Mouse (Mus musculus): ENCODE measurements around the gene Dnajb4. TPM values are rescaled to one million over a fixed set of nuclear protein-coding genes. Genes with fewer than 3 reads are reported as not detected.

Gene Dnajb4
- polyA plus RNA-seq, 1 experiment from 2014 or later = 26.4 TPM

DNA sequence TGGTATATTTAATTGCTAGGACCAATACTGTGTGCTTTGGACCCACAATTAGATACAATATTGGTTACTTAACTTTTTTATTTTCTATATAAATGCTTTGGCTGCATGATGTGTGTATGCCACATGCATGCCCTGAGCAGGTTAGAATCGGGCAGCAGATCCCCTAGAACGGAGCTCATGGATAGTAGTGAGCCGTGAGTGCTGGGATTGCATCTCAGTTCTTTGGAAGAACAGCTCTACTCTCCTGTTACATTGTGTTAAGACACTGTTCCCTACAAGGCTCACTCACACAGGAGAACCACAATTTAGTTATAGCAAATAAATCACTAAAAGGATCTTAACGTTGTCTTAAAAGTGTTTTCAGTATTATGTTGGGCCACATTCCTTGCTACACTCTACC lies 33.2 kb upstream of the Dnajb4 start:
- no peak for DNase-seq (ENCODE audit: low spot score)
- TF ChIP-seq CTCF (IDR thresholded peaks at IDR 0.05; ENCODE audit: low read depth) (no peak), EP300 (optimal IDR thresholded peaks at IDR 0.05) (no peak)
- Histone ChIP-seq H3K4me2 (replicated peaks; ENCODE audit: low read depth) (no peak overlapping the region), H3K9me3 (ENCODE audit: control insufficient read depth, low read length) (no peaks in the 10 kb centered on the region), H3K36me3 (ENCODE audit: control insufficient read depth, insufficient read depth, low read length) (no peaks in the 10 kb centered on the region), H3K9ac (ENCODE audit: low read length) (no peak overlapping the region), H3K4me3 (ENCODE audit: low read depth, low read length) (no peak overlapping the region), H3K27me3 (ENCODE audit: control insufficient read depth, insufficient read depth, low read length) (no peaks in the 10 kb centered on the region), H3K4me1 (replicated peaks; ENCODE audit: control insufficient read depth, insufficient read depth) (no peaks in the 10 kb centered on the region), H3K27ac (replicated peaks) (no peak overlapping the region)
- WGBS = 71% methylated on average over 4 of the region's 4 CpGs
- no peak for ATAC-seq (ENCODE audit: low FRiP score, low TSS enrichment)

DNA sequence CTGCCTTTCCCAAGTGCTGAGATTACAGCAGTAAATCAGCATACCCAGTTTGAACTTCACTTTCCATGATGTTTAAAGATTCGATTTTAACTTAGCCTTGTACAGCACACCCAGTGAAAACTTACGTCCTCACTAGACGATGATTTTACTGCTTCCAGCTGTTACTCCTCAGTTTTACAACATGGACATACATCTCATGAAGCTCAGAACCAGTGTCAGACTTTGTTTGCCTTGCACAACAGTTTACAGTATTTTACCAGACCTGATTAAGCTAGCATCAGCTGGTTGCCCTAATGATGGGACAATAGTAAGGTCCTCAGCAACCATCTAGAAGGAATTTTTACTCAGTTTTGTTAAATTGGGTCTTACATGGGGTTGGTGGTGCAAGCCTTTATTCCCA lies 31.0 kb upstream of the Dnajb4 start:
- no peak for ATAC-seq (ENCODE audit: low FRiP score, low TSS enrichment)
- no peak overlapping the region for H3K9ac ChIP-seq (ENCODE audit: low read length)
- H3K36me3 ChIP-seq (ENCODE audit: control insufficient read depth, insufficient read depth, low read length) = no peaks in the 10 kb centered on the region
- no peak overlapping the region for H3K27ac ChIP-seq (replicated peaks)
- WGBS = 74% methylated on average over 3 of the region's 3 CpGs
- H3K4me2 ChIP-seq (replicated peaks; ENCODE audit: low read depth) = no peak overlapping the region
- no peak for DNase-seq (ENCODE audit: low spot score)
- no peaks in the 10 kb centered on the region for H3K9me3 ChIP-seq (ENCODE audit: control insufficient read depth, low read length)
- H3K4me1 ChIP-seq (replicated peaks; ENCODE audit: control insufficient read depth, insufficient read depth) = no peaks in the 10 kb centered on the region
- TF ChIP-seq CTCF (IDR thresholded peaks at IDR 0.05; ENCODE audit: low read depth) (no peak), EP300 (optimal IDR thresholded peaks at IDR 0.05) (no peak)
- H3K4me3 ChIP-seq (ENCODE audit: low read depth, low read length) = no peak overlapping the region
- H3K27me3 ChIP-seq (ENCODE audit: control insufficient read depth, insufficient read depth, low read length) = no peaks in the 10 kb centered on the region

DNA sequence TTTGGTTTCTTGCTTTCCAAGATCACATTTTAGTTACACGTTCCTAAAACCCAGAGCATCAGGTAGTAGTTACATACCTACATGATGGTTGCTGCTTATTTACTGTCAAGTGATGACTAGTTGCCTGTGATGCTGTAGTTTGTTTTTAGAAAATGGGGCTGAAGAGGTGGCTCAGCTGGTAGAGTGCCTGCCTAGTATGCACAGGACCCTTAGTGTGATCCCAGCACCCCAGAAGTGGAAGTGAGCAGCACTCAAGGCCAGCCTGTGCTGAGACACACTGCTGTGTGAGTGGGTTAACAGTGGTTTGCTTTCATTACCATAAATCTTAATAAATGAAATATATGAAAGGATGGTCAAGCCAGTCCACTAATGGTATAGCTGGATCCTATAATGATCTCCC lies 29.5 kb upstream of the Dnajb4 start:
- no peak overlapping the region for H3K9ac ChIP-seq (ENCODE audit: low read length)
- no peak for ATAC-seq (ENCODE audit: low FRiP score, low TSS enrichment)
- H3K9me3 ChIP-seq (ENCODE audit: control insufficient read depth, low read length) = no peaks in the 10 kb centered on the region
- TF ChIP-seq CTCF (IDR thresholded peaks at IDR 0.05; ENCODE audit: low read depth) (no peak), EP300 (optimal IDR thresholded peaks at IDR 0.05) (no peak)
- H3K36me3 ChIP-seq (ENCODE audit: control insufficient read depth, insufficient read depth, low read length) = 0 out of 2 replicates have a peak, but pooled peaks cover under 1% of the 10 kb centered on the region
- no peak for DNase-seq (ENCODE audit: low spot score)
- no peak overlapping the region for H3K4me2 ChIP-seq (replicated peaks; ENCODE audit: low read depth)
- 90% methylated on average over 1 of the region's 1 CpGs for WGBS
- H3K27ac ChIP-seq (replicated peaks) = no peak overlapping the region
- H3K4me3 ChIP-seq (ENCODE audit: low read depth, low read length) = no peak overlapping the region
- no peaks in the 10 kb centered on the region for H3K4me1 ChIP-seq (replicated peaks; ENCODE audit: control insufficient read depth, insufficient read depth)
- no peaks in the 10 kb centered on the region for H3K27me3 ChIP-seq (ENCODE audit: control insufficient read depth, insufficient read depth, low read length)

DNA sequence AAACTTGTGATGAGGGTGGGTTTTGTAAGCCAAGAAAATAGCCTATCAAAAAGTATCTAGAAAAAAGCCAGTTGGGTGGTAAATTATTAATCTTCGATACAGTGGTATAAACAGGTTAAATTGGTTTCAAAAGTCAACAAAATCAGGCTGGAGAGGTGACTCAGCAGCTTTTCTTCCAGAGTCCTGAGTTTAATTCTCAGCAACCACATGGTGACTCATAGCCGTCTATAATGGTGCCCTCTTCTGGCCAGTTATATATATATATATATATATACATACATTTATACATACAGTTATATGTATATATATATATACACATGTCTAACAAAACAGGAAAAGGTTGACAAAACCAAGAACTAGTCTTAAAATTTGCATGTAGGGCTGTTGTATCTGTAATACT lies 28.7 kb upstream of the Dnajb4 start:
- no peak overlapping the region for H3K27ac ChIP-seq (replicated peaks)
- no peaks in the 10 kb centered on the region for H3K9me3 ChIP-seq (ENCODE audit: control insufficient read depth, low read length)
- H3K36me3 ChIP-seq (ENCODE audit: control insufficient read depth, insufficient read depth, low read length) = 0 out of 2 replicates have a peak, but pooled peaks cover 3% of the 10 kb centered on the region
- ATAC-seq (ENCODE audit: low FRiP score, low TSS enrichment) = peak; percentile 92
- 28% methylated on average over 2 of the region's 2 CpGs for WGBS
- peak; percentile 40 for TF ChIP-seq CTCF (IDR thresholded peaks at IDR 0.05; ENCODE audit: low read depth)
- TF ChIP-seq EP300 (optimal IDR thresholded peaks at IDR 0.05) = no peak
- no peaks in the 10 kb centered on the region for H3K4me1 ChIP-seq (replicated peaks; ENCODE audit: control insufficient read depth, insufficient read depth)
- H3K27me3 ChIP-seq (ENCODE audit: control insufficient read depth, insufficient read depth, low read length) = no peaks in the 10 kb centered on the region
- no peak overlapping the region for H3K4me3 ChIP-seq (ENCODE audit: low read depth, low read length)
- peak; percentile 38 for DNase-seq (ENCODE audit: low spot score)
- H3K9ac ChIP-seq (ENCODE audit: low read length) = no peak overlapping the region
- no peak overlapping the region for H3K4me2 ChIP-seq (replicated peaks; ENCODE audit: low read depth)

DNA sequence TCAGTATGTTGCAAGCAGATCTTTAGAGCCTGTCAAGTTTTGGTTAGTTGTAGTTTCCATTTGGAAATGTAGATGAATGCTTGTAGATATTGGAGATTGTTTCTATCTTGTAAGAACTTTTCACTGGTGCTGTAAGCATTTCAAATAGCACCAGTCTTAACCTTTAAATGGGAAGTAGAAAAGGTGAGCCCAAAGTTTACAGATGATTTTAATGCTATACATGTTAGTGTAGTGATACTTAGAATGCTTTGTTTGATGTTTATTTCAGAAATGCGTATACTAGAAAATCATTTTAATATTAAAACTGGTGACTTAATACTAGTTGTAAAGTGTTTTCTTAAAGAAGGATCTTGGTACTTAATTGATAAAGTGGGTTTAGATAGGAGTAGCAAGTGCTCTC lies 25.7 kb upstream of the Dnajb4 start:
- 93% methylated on average over 1 of the region's 1 CpGs for WGBS
- H3K27me3 ChIP-seq (ENCODE audit: control insufficient read depth, insufficient read depth, low read length) = no peaks in the 10 kb centered on the region
- peaks cover 6% of the 10 kb centered on the region; the same call in 1 of the 2 replicates for H3K36me3 ChIP-seq (ENCODE audit: control insufficient read depth, insufficient read depth, low read length)

DNA sequence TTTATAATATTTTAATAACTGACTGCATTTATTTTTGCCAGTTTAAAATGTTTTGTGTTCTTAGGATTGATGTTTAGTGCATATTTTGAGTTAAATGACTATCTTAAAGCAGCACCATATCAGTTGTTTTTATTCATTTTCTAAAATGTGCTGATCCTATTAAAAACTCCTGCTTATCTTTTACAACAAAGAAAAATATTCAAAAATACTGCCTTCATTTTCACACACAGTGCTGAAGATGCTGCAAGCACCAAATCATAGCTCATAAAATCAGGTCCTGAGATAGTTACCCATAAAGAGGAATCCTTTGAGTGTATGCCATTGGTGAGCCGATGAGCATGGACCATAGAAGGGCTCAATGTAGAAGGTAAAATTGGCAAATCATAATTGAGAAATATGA lies 25.1 kb upstream of the Dnajb4 start:
- Histone ChIP-seq H3K9ac (ENCODE audit: low read length) (no peak overlapping the region), H3K27me3 (ENCODE audit: control insufficient read depth, insufficient read depth, low read length) (no peaks in the 10 kb centered on the region), H3K4me2 (replicated peaks; ENCODE audit: low read depth) (no peak overlapping the region), H3K27ac (replicated peaks) (no peak overlapping the region), H3K9me3 (ENCODE audit: control insufficient read depth, low read length) (no peaks in the 10 kb centered on the region), H3K36me3 (ENCODE audit: control insufficient read depth, insufficient read depth, low read length) (peaks cover 6% of the 10 kb centered on the region; the same call in 1 of the 2 replicates), H3K4me3 (ENCODE audit: low read depth, low read length) (no peak overlapping the region), H3K4me1 (replicated peaks; ENCODE audit: control insufficient read depth, insufficient read depth) (no peaks in the 10 kb centered on the region)
- WGBS = 93% methylated on average over 1 of the region's 1 CpGs
- no peak for DNase-seq (ENCODE audit: low spot score)
- ATAC-seq (ENCODE audit: low FRiP score, low TSS enrichment) = no peak
- no peak for TF ChIP-seq EP300 (optimal IDR thresholded peaks at IDR 0.05)
- TF ChIP-seq CTCF (IDR thresholded peaks at IDR 0.05; ENCODE audit: low read depth) = no peak

More for the DNA sequence above, 25.7 kb upstream of the Dnajb4 start:
- Histone ChIP-seq H3K27ac (replicated peaks) (no peak overlapping the region), H3K4me3 (ENCODE audit: low read depth, low read length) (no peak overlapping the region), H3K9me3 (ENCODE audit: control insufficient read depth, low read length) (no peaks in the 10 kb centered on the region), H3K9ac (ENCODE audit: low read length) (no peak overlapping the region), H3K4me2 (replicated peaks; ENCODE audit: low read depth) (no peak overlapping the region), H3K4me1 (replicated peaks; ENCODE audit: control insufficient read depth, insufficient read depth) (no peaks in the 10 kb centered on the region)
- no peak for DNase-seq (ENCODE audit: low spot score)
- TF ChIP-seq CTCF (IDR thresholded peaks at IDR 0.05; ENCODE audit: low read depth) (no peak), EP300 (optimal IDR thresholded peaks at IDR 0.05) (no peak)
- no peak for ATAC-seq (ENCODE audit: low FRiP score, low TSS enrichment)
